ENCODE assay signal across 9 mouse cellular contexts in the genomic region with DNA sequence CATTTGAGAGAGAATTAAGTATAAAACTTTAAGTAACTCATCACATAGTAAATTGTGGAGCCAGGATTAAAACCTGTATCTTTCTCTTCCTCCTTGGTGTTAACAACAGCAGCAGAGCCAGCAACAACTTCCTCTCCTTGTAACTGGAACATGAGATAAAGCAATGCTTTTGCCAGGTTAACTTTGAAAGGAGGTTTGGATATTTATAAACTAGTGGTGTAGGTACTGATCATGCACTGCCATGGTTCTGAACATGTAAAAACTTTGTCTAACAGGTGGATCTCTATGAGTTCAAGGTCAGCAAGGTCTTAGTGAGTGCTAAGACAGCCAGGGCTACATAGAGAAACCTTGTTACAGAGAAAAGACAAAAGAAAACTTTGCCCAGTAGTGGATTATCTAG. TPM values are rescaled to one million over a fixed set of nuclear protein-coding genes. Genes with fewer than 3 reads are reported as not detected.
DNase-seq lines count a peak whose midpoint lies in the region; ATAC-seq lines count a peak whose summit lies in the region.
"Had no signal": no experiment of that assay in that cellular context is flagged by ENCODE, and none has a peak within 500 bp of the region (broad histone marks: within the 10 kb centered on the region; RNA-seq: fewer than 3 reads in every experiment).

No protein-coding gene starts in this region.

- ATAC-seq in kidney, embryonic 14.5 days (ENCODE audit: low FRiP score, low TSS enrichment), result no peak
- no peak for ATAC-seq in forebrain, embryonic 12.5 days (ENCODE audit: low FRiP score)
- no peak for ATAC-seq in intestine, embryonic 14.5 days (replicated peaks; ENCODE audit: low FRiP score, low TSS enrichment, low read depth)
- no peak for ATAC-seq in midbrain, embryonic 16.5 days

- H3K9me3 ChIP-seq in kidney, embryonic 14.5 days (ENCODE audit: control insufficient read depth, low read length), result no peaks in the 10 kb centered on the region
- H3K9me3 ChIP-seq in forebrain, embryonic 12.5 days, result no peaks in the 10 kb centered on the region
- no peaks in the 10 kb centered on the region for H3K9me3 ChIP-seq in intestine, embryonic 14.5 days (ENCODE audit: control insufficient read depth, low read length)
- no peaks in the 10 kb centered on the region for H3K9me3 ChIP-seq in midbrain, embryonic 16.5 days (replicated peaks; ENCODE audit: control insufficient read depth, low read length, poor library complexity, severe bottlenecking)

- H3K4me3 ChIP-seq in kidney, embryonic 14.5 days (ENCODE audit: low read length), result peak overlapping the region; percentile 28
- H3K4me3 ChIP-seq in forebrain, embryonic 12.5 days (replicated peaks), result peak overlapping the region; percentile 30
- H3K4me3 ChIP-seq in intestine, embryonic 14.5 days (ENCODE audit: low read depth, low read length), result peak overlapping the region; percentile 31
- peak overlapping the region; percentile 40 for H3K4me3 ChIP-seq in midbrain, embryonic 16.5 days (ENCODE audit: low read depth, low read length)

- H3K27me3 ChIP-seq in kidney, embryonic 14.5 days (ENCODE audit: control insufficient read depth, insufficient read depth, low read length), result no peaks in the 10 kb centered on the region
- H3K27me3 ChIP-seq in forebrain, embryonic 12.5 days, result no peaks in the 10 kb centered on the region
- no peaks in the 10 kb centered on the region for H3K27me3 ChIP-seq in intestine, embryonic 14.5 days (replicated peaks; ENCODE audit: control insufficient read depth, insufficient read depth, low read length)
- no peaks in the 10 kb centered on the region for H3K27me3 ChIP-seq in midbrain, embryonic 16.5 days (ENCODE audit: control insufficient read depth, insufficient read depth, low read depth, low read length)

- DNase-seq in kidney, postnatal 4 days, result no peak
- DNase-seq in intestine, embryonic 14.5 days (ENCODE audit: low spot score), result no peak
- DNase-seq in natural killer cell, adult 2 months (ENCODE audit: low spot score in 2 of 2), result no peak
- no peak for DNase-seq in embryo, embryonic 11 days
- no peak for DNase-seq in embryo, embryonic 10.5 days (ENCODE audit: low spot score)
- DNase-seq: left cerebral cortex, postnatal 4 days had no signal

- H3K9ac ChIP-seq in kidney, embryonic 14.5 days (ENCODE audit: low read depth, low read length), result peak overlapping the region; percentile 28; the same call in 1 of the 2 replicates
- H3K9ac ChIP-seq in forebrain, embryonic 12.5 days, result peak overlapping the region; percentile 43; the same call in 1 of the 2 replicates
- no peak overlapping the region; the same call in 1 of the 2 replicates for H3K9ac ChIP-seq in intestine, embryonic 14.5 days (ENCODE audit: low read length)
- H3K9ac ChIP-seq in midbrain, embryonic 16.5 days (ENCODE audit: low read depth, low read length), result peak overlapping the region; percentile 38; the same call in 1 of the 2 replicates

- H3K4me2 ChIP-seq in kidney, embryonic 14.5 days (replicated peaks; ENCODE audit: low read depth, low read length), result peak overlapping the region; percentile 39
- H3K4me2 ChIP-seq in forebrain, embryonic 12.5 days, result peak overlapping the region; percentile 65
- H3K4me2 ChIP-seq in intestine, embryonic 14.5 days (ENCODE audit: low read length), result peak overlapping the region; percentile 56
- peak overlapping the region; percentile 92 for H3K4me2 ChIP-seq in midbrain, embryonic 16.5 days (ENCODE audit: low read length)

- H3K27ac ChIP-seq in kidney, embryonic 14.5 days (ENCODE audit: low read depth, low read length), result no peak overlapping the region
- no peak overlapping the region for H3K27ac ChIP-seq in forebrain, embryonic 12.5 days
- H3K27ac ChIP-seq in intestine, embryonic 14.5 days (ENCODE audit: low read depth), result no peak overlapping the region
- H3K27ac ChIP-seq in midbrain, embryonic 16.5 days (ENCODE audit: low read length), result no peak overlapping the region

- H3K4me1 ChIP-seq in kidney, embryonic 14.5 days (ENCODE audit: control insufficient read depth, insufficient read depth, low read length), result peaks cover 16% of the 10 kb centered on the region
- H3K4me1 ChIP-seq in forebrain, embryonic 12.5 days, result peaks cover 23% of the 10 kb centered on the region
- H3K4me1 ChIP-seq in intestine, embryonic 14.5 days (replicated peaks; ENCODE audit: control insufficient read depth, insufficient read depth, low read length), result peaks cover 8% of the 10 kb centered on the region; the same call in 1 of the 2 replicates
- H3K4me1 ChIP-seq in midbrain, embryonic 16.5 days (ENCODE audit: control insufficient read depth, insufficient read depth, low read length), result peaks cover 29% of the 10 kb centered on the region

- H3K36me3 ChIP-seq in kidney, embryonic 14.5 days (ENCODE audit: control insufficient read depth, insufficient read depth, low read length), result no peaks in the 10 kb centered on the region
- no peaks in the 10 kb centered on the region for H3K36me3 ChIP-seq in forebrain, embryonic 12.5 days (replicated peaks)
- H3K36me3 ChIP-seq in intestine, embryonic 14.5 days (ENCODE audit: control insufficient read depth, insufficient read depth, low read length), result no peaks in the 10 kb centered on the region
- H3K36me3 ChIP-seq in midbrain, embryonic 16.5 days (ENCODE audit: control insufficient read depth, insufficient read depth, low read length), result no peaks in the 10 kb centered on the region

RNA-seq across cellular contexts. Expression of gene Bmpr2, which starts 3.4 kb away (rescaled TPM):
- 13.6 and 14.2 TPM in 2 replicates for polyA plus RNA-seq in kidney, embryonic 14.5 days (2014; fragmentation: Nextera tagmentation; extraction: Ambion mirVana)
- polyA plus RNA-seq in forebrain, embryonic 12.5 days (2016; fragmentation: Nextera tagmentation; extraction: Ambion mirVana), result 12.5 and 13.0 TPM in 2 replicates
- polyA plus RNA-seq in intestine, embryonic 14.5 days (2014; fragmentation: Nextera tagmentation; extraction: Ambion mirVana), result 11.9 and 12.5 TPM in 2 replicates
- polyA plus RNA-seq in midbrain, embryonic 16.5 days (2015; fragmentation: Nextera tagmentation; extraction: Ambion mirVana), result 9.4 and 11.1 TPM in 2 replicates

Comparison
In these comparisons a context has a peak if more than half of its experiments do, and no peak if none do; other contexts are left out.
1. H3K4me2 ChIP-seq: peak in every context shown above with its lines; median percentile 92 in midbrain, embryonic 16.5 days; 65 in forebrain, embryonic 12.5 days; 56 in intestine, embryonic 14.5 days; 39 in kidney, embryonic 14.5 days.